Mouse (Mus musculus) embryonic fibroblast, embryonic 13.5 days (primary cell): ENCODE measurements at regions not wholly inside any gene's neighbourhood (a gene's known extent, or its start where the extent isn't known, plus 50 kb on each side); places are given as distances from the start of the nearest gene placed in this dataset.

Source experiments
- H3K27ac ChIP-seq: 2 replicates; pipeline ENCODE4 v1.5.1; 2012; ENCODE audit warnings: low read length, control low read depth, inconsistent platforms; ENCODE audit not compliant: insufficient read depth
- H3K4me1 ChIP-seq: 2 replicates; pipeline ENCODE4 v1.6.1; 2011; ENCODE audit warnings: low read length; ENCODE audit not compliant: control insufficient read depth, insufficient read depth
- H3K4me3 ChIP-seq: 2 replicates; pipeline ENCODE4 v1.5.1; 2011; ENCODE audit warnings: mild to moderate bottlenecking, control low read depth, low read length; ENCODE audit not compliant: insufficient read depth
- CTCF ChIP-seq: IDR thresholded peaks from 2 replicates; pipeline ENCODE4 v1.5.1; 2011; ENCODE audit warnings: mild to moderate bottlenecking, control low read depth, low read length, moderate library complexity, borderline replicate concordance; ENCODE audit not compliant: insufficient read depth
- POLR2A ChIP-seq: IDR thresholded peaks from 2 replicates; pipeline ENCODE4 v1.6.1; 2011; ENCODE audit warnings: low read depth, mild to moderate bottlenecking, control low read depth, low read length, moderate library complexity

- no peak for TF ChIP-seq CTCF
- TF ChIP-seq POLR2A, result no peak
- no peaks in the 10 kb centered on the region for H3K4me1 ChIP-seq
- H3K4me3 ChIP-seq, result no peak overlapping the region
- no peak overlapping the region for H3K27ac ChIP-seq
Observed at GRCm38 (mm10) chr5:91713020-91713419, 195.6 kb downstream of the Parm1 start.

GRCm38 (mm10) chr5:91709494-91710286, 192.3 kb downstream of the Parm1 start:
- Histone ChIP-seq H3K4me1 (no peaks in the 10 kb centered on the region), H3K27ac (no peak overlapping the region), H3K4me3 (no peak overlapping the region)
- TF ChIP-seq POLR2A (no peak), CTCF (no peak)

GRCm38 (mm10) chr5:91708149-91708548, 190.7 kb downstream of the Parm1 start:
- no peak overlapping the region for H3K27ac ChIP-seq
- H3K4me1 ChIP-seq, result no peaks in the 10 kb centered on the region
- TF ChIP-seq POLR2A, result no peak
- no peak for TF ChIP-seq CTCF
- H3K4me3 ChIP-seq, result no peak overlapping the region

GRCm38 (mm10) chr5:91697075-91697474, 179.7 kb downstream of the Parm1 start:
- Histone ChIP-seq H3K4me1 (no peaks in the 10 kb centered on the region), H3K27ac (no peak overlapping the region), H3K4me3 (no peak overlapping the region)
- no peak for TF ChIP-seq POLR2A

GRCm38 (mm10) chr5:91696532-91696931, 179.1 kb downstream of the Parm1 start:
- Histone ChIP-seq H3K4me1 (no peaks in the 10 kb centered on the region), H3K27ac (no peak overlapping the region), H3K4me3 (no peak overlapping the region)
- TF ChIP-seq POLR2A, result no peak
- TF ChIP-seq CTCF, result no peak

GRCm38 (mm10) chr5:91695632-91696031, 178.2 kb downstream of the Parm1 start:
- Histone ChIP-seq H3K27ac (no peak overlapping the region), H3K4me1 (no peaks in the 10 kb centered on the region), H3K4me3 (no peak overlapping the region)
- no peak for TF ChIP-seq CTCF
- TF ChIP-seq POLR2A, result no peak

- Histone ChIP-seq H3K27ac (no peak overlapping the region), H3K4me1 (no peaks in the 10 kb centered on the region), H3K4me3 (no peak overlapping the region)
- no peak for TF ChIP-seq CTCF
- TF ChIP-seq POLR2A, result no peak
Observed at GRCm38 (mm10) chr5:91693277-91693676, 175.9 kb downstream of the Parm1 start.

GRCm38 (mm10) chr5:91692292-91692691, 174.9 kb downstream of the Parm1 start:
- H3K4me3 ChIP-seq, result no peak overlapping the region
- TF ChIP-seq POLR2A (no peak), CTCF (no peak)
- no peaks in the 10 kb centered on the region for H3K4me1 ChIP-seq
- H3K27ac ChIP-seq, result no peak overlapping the region

GRCm38 (mm10) chr5:91678727-91679126, 161.3 kb downstream of the Parm1 start:
- H3K27ac ChIP-seq, result no peak overlapping the region
- no peaks in the 10 kb centered on the region for H3K4me1 ChIP-seq
- H3K4me3 ChIP-seq, result no peak overlapping the region
- TF ChIP-seq POLR2A, result no peak
- TF ChIP-seq CTCF, result no peak
